Mouse (Mus musculus) megakaryocyte, embryonic 14.5 days (primary cell): ENCODE data around the gene Sertad4.

Experiments
- FLI1 ChIP-seq: IDR thresholded peaks from 2 replicates; pipeline ENCODE4 v1.6.1; 2012; ENCODE audit warnings: low read length, inconsistent platforms, mixed read lengths
- GATA1 ChIP-seq: IDR thresholded peaks from 3 replicates; pipeline ENCODE4 v1.6.1; 2012; ENCODE audit warnings: mixed read lengths, low read length, inconsistent platforms, borderline replicate concordance

DNA sequence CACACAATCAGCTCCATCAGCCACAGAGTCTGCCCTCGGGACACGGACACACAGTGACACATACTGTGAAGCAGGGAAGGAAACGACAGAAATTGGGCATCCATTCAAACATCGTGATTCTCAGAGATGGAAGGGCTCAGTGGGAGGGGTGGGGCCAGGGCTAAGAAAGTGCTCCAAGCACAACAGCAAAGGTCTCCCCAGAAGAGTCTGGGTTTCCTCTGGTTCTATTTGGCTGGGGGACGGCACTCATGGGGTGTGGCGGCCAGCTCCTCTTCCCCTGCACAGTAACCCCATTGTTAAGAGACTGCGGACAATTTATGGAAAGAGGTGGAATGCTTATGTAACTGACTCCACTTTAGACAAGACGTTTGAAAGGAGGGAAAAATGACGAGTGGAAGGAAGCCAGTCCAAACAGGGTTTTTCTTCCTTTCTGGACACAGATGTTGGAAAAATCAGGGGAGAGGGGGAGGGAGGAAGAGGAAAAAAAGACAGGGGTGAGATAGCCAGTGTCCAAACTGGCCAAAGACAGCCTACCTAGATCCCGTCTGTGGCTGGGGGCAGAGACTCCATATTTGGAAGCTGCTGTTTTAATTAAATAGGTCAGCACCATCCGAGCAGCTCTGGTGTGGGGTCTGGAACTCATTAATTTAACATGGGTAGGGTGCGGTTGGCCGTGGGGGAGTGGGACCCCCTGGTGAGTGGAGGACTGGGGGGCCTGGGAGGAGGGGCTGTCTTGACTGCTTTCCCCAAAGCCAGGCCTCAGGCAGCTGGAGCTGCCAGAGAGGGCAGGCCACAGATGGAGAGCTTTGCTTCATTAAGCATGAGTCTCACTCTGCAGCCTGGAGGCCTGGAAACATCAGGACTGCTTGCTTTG lies 32.7 kb downstream of the Sertad4 start:
- TF ChIP-seq FLI1 (no peak), GATA1 (no peak)
